Mouse (Mus musculus) hindbrain, embryonic 15.5 days (tissue): ENCODE measurements at regions not wholly inside any gene's neighbourhood (a gene's known extent, or its start where the extent isn't known, plus 50 kb on each side); places are given as distances from the start of the nearest gene placed in this dataset.
"Not testable (repeated sequence)": the region's sequence is repeated elsewhere in the genome, so short reads cannot be mapped to it uniquely, and the experiment has no call there.

Experiments used
- ATAC-seq: fragments of 200-750 bp; cut with Nextera tagmentation; 2 replicates; pipeline ENCODE4 v1.8.0; 2017; ENCODE audit warnings: low read depth, moderate number of reproducible peaks, moderate TSS enrichment; ENCODE audit not compliant: low FRiP score
- H3K27ac ChIP-seq: fragments of 300-500 bp; sonication (generic); replicated peaks from 2 replicates; pipeline ENCODE4 v1.5.1; 2015; ENCODE audit warnings: mild to moderate bottlenecking, inconsistent platforms
- H3K27me3 ChIP-seq: fragments of 300-500 bp; sonication (generic); 2 replicates; pipeline ENCODE4 v1.6.1; 2015; ENCODE audit warnings: control low read depth, inconsistent platforms
- H3K36me3 ChIP-seq: fragments of 300-500 bp; sonication (generic); 2 replicates; pipeline ENCODE4 v1.6.1; 2015; ENCODE audit warnings: control low read depth, inconsistent platforms
- H3K4me1 ChIP-seq: fragments of 300-500 bp; sonication (generic); replicated peaks from 2 replicates; pipeline ENCODE4 v1.6.1; 2015; ENCODE audit warnings: control low read depth, inconsistent platforms
- H3K4me2 ChIP-seq: fragments of 300-500 bp; sonication (generic); 2 replicates; pipeline ENCODE4 v1.6.1; 2015; ENCODE audit warnings: moderate library complexity, mild to moderate bottlenecking, inconsistent platforms
- H3K4me3 ChIP-seq: fragments of 300-500 bp; sonication (generic); 2 replicates; pipeline ENCODE4 v1.5.1; 2015; ENCODE audit warnings: mild to moderate bottlenecking, inconsistent platforms
- H3K9ac ChIP-seq: fragments of 300-500 bp; sonication (generic); 2 replicates; pipeline ENCODE4 v1.6.1; 2015; ENCODE audit warnings: inconsistent platforms
- H3K9me3 ChIP-seq: fragments of 300-500 bp; sonication (generic); 2 replicates; pipeline ENCODE4 v1.6.1; 2016; ENCODE audit warnings: control low read depth, inconsistent platforms
- WGBS: fragments of 180-500 bp; shearing (Covaris S2); methylation state at CpG from one replicate; pipeline ENCODE4 v1.1.7; 2015; 5-methylcytosine and 5-hydroxymethylcytosine counted together

- H3K27ac ChIP-seq: 0 out of 2 replicates have a peak overlapping the region, but pooled peaks have one; percentile 1
- no peaks in the 10 kb centered on the region for H3K9me3 ChIP-seq
- H3K4me2 ChIP-seq: no peak overlapping the region
- no peak overlapping the region for H3K9ac ChIP-seq
- ATAC-seq: no peak
- 71% methylated on average over 3 of the region's 3 CpGs for WGBS
- no peaks in the 10 kb centered on the region for H3K36me3 ChIP-seq
- no peak overlapping the region for H3K4me3 ChIP-seq
- H3K27me3 ChIP-seq: no peaks in the 10 kb centered on the region
- peaks cover 24% of the 10 kb centered on the region for H3K4me1 ChIP-seq
Measured at GRCm38 (mm10) chr10:46070766-46071165, 493.1 kb downstream of the Hace1 start.

- Histone ChIP-seq H3K4me1 (peaks cover 24% of the 10 kb centered on the region), H3K9ac (no peak overlapping the region), H3K36me3 (no peaks in the 10 kb centered on the region), H3K27ac (peak overlapping the region; percentile 1; the same call in 1 of the 2 replicates), H3K27me3 (no peaks in the 10 kb centered on the region), H3K4me3 (no peak overlapping the region), H3K4me2 (no peak overlapping the region), H3K9me3 (no peaks in the 10 kb centered on the region)
- peak; percentile 55 for ATAC-seq
- 28% methylated on average over 8 of the region's 8 CpGs for WGBS
Measured at GRCm38 (mm10) chr10:46071220-46071619, 493.6 kb downstream of the Hace1 start.

GRCm38 (mm10) chr10:46071810-46072549, 494.4 kb downstream of the Hace1 start:
- Histone ChIP-seq H3K4me1 (peaks cover 24% of the 10 kb centered on the region), H3K4me3 (no peak overlapping the region), H3K4me2 (peak overlapping the region; percentile 24; the same call in 1 of the 2 replicates), H3K36me3 (no peaks in the 10 kb centered on the region), H3K27me3 (no peaks in the 10 kb centered on the region), H3K9me3 (no peaks in the 10 kb centered on the region), H3K9ac (no peak overlapping the region), H3K27ac (peak overlapping the region; percentile 58)
- 42% methylated on average over 12 of the region's 12 CpGs for WGBS
- ATAC-seq: peak; percentile 50; the same call in 1 of the 2 replicates

- Histone ChIP-seq H3K9ac (no peak overlapping the region), H3K4me3 (no peak overlapping the region), H3K4me2 (peak overlapping the region; percentile 24; the same call in 1 of the 2 replicates), H3K9me3 (no peaks in the 10 kb centered on the region), H3K36me3 (no peaks in the 10 kb centered on the region), H3K27ac (peak overlapping the region; percentile 58), H3K4me1 (peaks cover 24% of the 10 kb centered on the region), H3K27me3 (no peaks in the 10 kb centered on the region)
- ATAC-seq: peak; percentile 50; the same call in 1 of the 2 replicates
- WGBS: 50% methylated on average over 16 of the region's 16 CpGs
Measured at GRCm38 (mm10) chr10:46072550-46073470, 495.2 kb downstream of the Hace1 start.

- no peaks in the 10 kb centered on the region for H3K36me3 ChIP-seq
- H3K4me2 ChIP-seq: no peak overlapping the region
- 0 out of 2 replicates have a peak, but pooled peaks have one; percentile 51 for ATAC-seq
- no peak overlapping the region for H3K4me3 ChIP-seq
- H3K9ac ChIP-seq: no peak overlapping the region
- H3K27ac ChIP-seq: no peak overlapping the region
- 20% methylated on average over 4 of the region's 4 CpGs for WGBS
- H3K9me3 ChIP-seq: no peaks in the 10 kb centered on the region
- H3K27me3 ChIP-seq: no peaks in the 10 kb centered on the region
- H3K4me1 ChIP-seq: 0 out of 2 replicates have a peak, but pooled peaks cover 7% of the 10 kb centered on the region
Measured at GRCm38 (mm10) chr10:46087766-46088165, 510.1 kb downstream of the Hace1 start.

GRCm38 (mm10) chr10:46100837-46101236, 523.2 kb downstream of the Hace1 start:
- Histone ChIP-seq H3K4me3 (no peak overlapping the region), H3K9ac (no peak overlapping the region), H3K9me3 (no peaks in the 10 kb centered on the region), H3K27ac (no peak overlapping the region), H3K27me3 (no peaks in the 10 kb centered on the region), H3K4me1 (no peaks in the 10 kb centered on the region), H3K4me2 (no peak overlapping the region), H3K36me3 (no peaks in the 10 kb centered on the region)
- ATAC-seq: no peak

- no peak for ATAC-seq
- no peaks in the 10 kb centered on the region for H3K4me1 ChIP-seq
- H3K9ac ChIP-seq: no peak overlapping the region
- no peak overlapping the region for H3K4me2 ChIP-seq
- H3K27ac ChIP-seq: no peak overlapping the region
- no peaks in the 10 kb centered on the region for H3K36me3 ChIP-seq
- no peaks in the 10 kb centered on the region for H3K27me3 ChIP-seq
- 45% methylated on average over 4 of the region's 4 CpGs for WGBS
- H3K4me3 ChIP-seq: no peak overlapping the region
- no peaks in the 10 kb centered on the region for H3K9me3 ChIP-seq
Measured at GRCm38 (mm10) chr10:46108810-46109209, 531.2 kb downstream of the Hace1 start.

- 89% methylated on average over 5 of the region's 5 CpGs for WGBS
- no peak for ATAC-seq
- Histone ChIP-seq H3K27ac (no peak overlapping the region), H3K36me3 (no peaks in the 10 kb centered on the region), H3K4me1 (no peaks in the 10 kb centered on the region), H3K27me3 (no peaks in the 10 kb centered on the region), H3K9me3 (no peaks in the 10 kb centered on the region), H3K9ac (no peak overlapping the region), H3K4me3 (no peak overlapping the region), H3K4me2 (no peak overlapping the region)
Measured at GRCm38 (mm10) chr10:46114631-46115130, 537.1 kb downstream of the Hace1 start.

- not testable (repeated sequence) for H3K9ac ChIP-seq, H3K27ac ChIP-seq, H3K4me2 ChIP-seq, H3K4me1 ChIP-seq, H3K9me3 ChIP-seq, H3K4me3 ChIP-seq, ATAC-seq, H3K36me3 ChIP-seq, H3K27me3 ChIP-seq
- 94% methylated on average over 2 of the region's 2 CpGs for WGBS
Measured at GRCm38 (mm10) chr10:46122409-46122808, 544.8 kb downstream of the Hace1 start.

- no peaks in the 10 kb centered on the region for H3K36me3 ChIP-seq
- no peak overlapping the region for H3K9ac ChIP-seq
- no peak overlapping the region for H3K4me3 ChIP-seq
- no peak for ATAC-seq
- H3K4me2 ChIP-seq: no peak overlapping the region
- H3K9me3 ChIP-seq: no peaks in the 10 kb centered on the region
- H3K27me3 ChIP-seq: no peaks in the 10 kb centered on the region
- H3K4me1 ChIP-seq: no peaks in the 10 kb centered on the region
- H3K27ac ChIP-seq: no peak overlapping the region
Measured at GRCm38 (mm10) chr10:46123795-46124194, 546.2 kb downstream of the Hace1 start.

- ATAC-seq: no peak
- H3K9ac ChIP-seq: no peak overlapping the region
- H3K4me2 ChIP-seq: no peak overlapping the region
- no peaks in the 10 kb centered on the region for H3K9me3 ChIP-seq
- no peaks in the 10 kb centered on the region for H3K27me3 ChIP-seq
- no peaks in the 10 kb centered on the region for H3K36me3 ChIP-seq
- no peak overlapping the region for H3K4me3 ChIP-seq
- H3K27ac ChIP-seq: no peak overlapping the region
- 44% methylated on average over 2 of the region's 2 CpGs for WGBS
- no peaks in the 10 kb centered on the region for H3K4me1 ChIP-seq
Measured at GRCm38 (mm10) chr10:46135120-46135748, 557.6 kb downstream of the Hace1 start.
